Comparison of ENCODE assay signal across 9 mouse cellular contexts in the genomic region with DNA sequence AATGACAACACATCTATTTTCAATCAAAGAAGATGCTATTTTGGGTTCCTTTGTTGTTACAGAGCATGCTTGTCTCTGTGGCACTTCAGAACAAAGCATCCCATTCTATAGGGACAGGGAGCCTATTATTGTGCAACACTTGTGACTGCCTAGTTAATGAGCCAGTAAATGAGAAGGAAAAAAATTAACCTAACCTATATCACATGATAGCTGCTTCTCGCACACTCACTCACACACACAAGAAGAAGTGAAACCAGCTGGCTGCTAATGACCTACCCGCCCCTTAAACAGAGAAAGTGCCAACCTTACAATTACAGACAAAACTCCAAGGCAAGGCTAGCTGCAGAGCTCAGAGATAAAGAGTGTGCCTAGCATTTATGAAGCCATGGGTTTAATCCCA. TPM values are rescaled to one million over a fixed set of nuclear protein-coding genes. Genes with fewer than 3 reads are reported as not detected.
DNase-seq lines count a peak whose midpoint lies in the region; ATAC-seq and TF ChIP-seq lines count a peak whose summit lies in the region.
"Had no signal": no experiment of that assay in that cellular context is flagged by ENCODE, and none has a peak within 500 bp of the region (broad histone marks: within the 10 kb centered on the region; RNA-seq: fewer than 3 reads in every experiment).

No protein-coding gene starts in this region.

- no peak overlapping the region for H3K4me3 ChIP-seq in cerebellum, adult 2 months (replicated peaks; ENCODE audit: insufficient read depth, low read depth, low read length)
- H3K4me3 ChIP-seq in neural tube, embryonic 12.5 days: no peak overlapping the region

- peak; percentile 29 for ATAC-seq in common myeloid progenitor, adult 5-6 weeks (replicated peaks; ENCODE audit: low read depth, poor library complexity, severe bottlenecking)
- ATAC-seq in neural tube, embryonic 12.5 days (ENCODE audit: low FRiP score, low read depth): no peak

- TF ChIP-seq CTCF in cerebellum, adult 2 months (IDR thresholded peaks at IDR 0.05; ENCODE audit: borderline replicate concordance, insufficient read depth, low read depth, low read length): no peak

- H3K9ac ChIP-seq in neural tube, embryonic 12.5 days: no peak overlapping the region

- intact Hi-C loops in left cerebral cortex, postnatal 36 days (cut with DNase I): no loop called here

- H3K9me3 ChIP-seq in neural tube, embryonic 12.5 days: no peaks in the 10 kb centered on the region

- TF ChIP-seq POLR2A in cerebellum, adult 2 months (IDR thresholded peaks at IDR 0.05; ENCODE audit: borderline replicate concordance, insufficient read depth, low read length): no peak

- H3K36me3 ChIP-seq in neural tube, embryonic 12.5 days: peaks cover 4% of the 10 kb centered on the region; the same call in 1 of the 2 replicates

- H3K27me3 ChIP-seq in cerebellum, adult 2 months (ENCODE audit: control insufficient read depth, insufficient read depth, low read length): no peaks in the 10 kb centered on the region
- H3K27me3 ChIP-seq in neural tube, embryonic 12.5 days (replicated peaks): no peaks in the 10 kb centered on the region

- peaks cover 4% of the 10 kb centered on the region; the same call in 1 of the 2 replicates for H3K4me1 ChIP-seq in cerebellum, adult 2 months (ENCODE audit: control insufficient read depth, insufficient read depth, low read length)
- peaks cover 16% of the 10 kb centered on the region for H3K4me1 ChIP-seq in neural tube, embryonic 12.5 days

- 0 out of 2 replicates have a peak overlapping the region, but pooled peaks have one; percentile 12 for H3K4me2 ChIP-seq in neural tube, embryonic 12.5 days (replicated peaks)

- H3K27ac ChIP-seq in cerebellum, adult 2 months (ENCODE audit: insufficient read depth, low read length): peak overlapping the region; percentile 35; the same call in 1 of the 2 replicates
- no peak overlapping the region for H3K27ac ChIP-seq in neural tube, embryonic 12.5 days

- 46% methylated on average over 2 of the region's 2 CpGs for WGBS in cerebellum, adult 2 months
- 38% methylated on average over 2 of the region's 2 CpGs for WGBS in neural tube, embryonic 12.5 days

- no peak for DNase-seq in cerebellum, adult 2 months
- DNase-seq in cerebellum, adult 9-11 months: no peak
- DNase-seq in left cerebral cortex, adult 11 months (ENCODE audit: low spot score): peak; percentile 34
- DNase-seq in left cerebral cortex, postnatal 36 days (ENCODE audit: low spot score in 2 of 2): no peak
- no peak for DNase-seq in yolk sac, embryonic 10.5 days (ENCODE audit: low spot score)
- no peak for DNase-seq in c-Kit-positive CD71-positive TER-119-positive erythroid progenitor cells, embryonic 14.5 days (ENCODE audit: low spot score)
- DNase-seq: thymus, adult 18-20 months had no signal

RNA-seq across cellular contexts. Expression of a gene that starts 4.1 kb away (rescaled TPM):
- 87.3 and 90.1 TPM in 2 replicates for polyA plus RNA-seq in cerebellum, adult 2 months (2012; rRNA removed)
- total RNA-seq in left cerebral cortex, postnatal 36 days (2021): 10 to 100 TPM; 53.8 to 58.0 TPM
- 21.7 and 32.1 TPM in 2 replicates for total RNA-seq in common myeloid progenitor, adult 5-6 weeks (2017)
- polyA plus RNA-seq in neural tube, embryonic 12.5 days (2016; fragmentation: Nextera tagmentation; extraction: Ambion mirVana): 22.2 and 27.8 TPM in 2 replicates

RNA-seq across cellular contexts. Expression of a gene that starts 4.2 kb away (rescaled TPM):
- polyA plus RNA-seq in cerebellum, adult 2 months (2012; rRNA removed): 39.1 and 39.3 TPM in 2 replicates
- 10 to 100 TPM; 45.7 to 49.2 TPM for total RNA-seq in left cerebral cortex, postnatal 36 days (2021)
- total RNA-seq in common myeloid progenitor, adult 5-6 weeks (2017): 32.5 and 37.8 TPM in 2 replicates
- polyA plus RNA-seq in neural tube, embryonic 12.5 days (2016; fragmentation: Nextera tagmentation; extraction: Ambion mirVana): 87.5 and 93.5 TPM in 2 replicates

RNA-seq across cellular contexts. Expression of a gene that starts 20.3 kb away (rescaled TPM):
- polyA plus RNA-seq in cerebellum, adult 2 months (2012; rRNA removed): 4.7 and 5.3 TPM in 2 replicates
- 1 to 10 TPM; 2.1 to 3.1 TPM for total RNA-seq in left cerebral cortex, postnatal 36 days (2021)
- total RNA-seq in common myeloid progenitor, adult 5-6 weeks (2017): 46.7 and 57.6 TPM in 2 replicates
- 31.4 and 34.3 TPM in 2 replicates for polyA plus RNA-seq in neural tube, embryonic 12.5 days (2016; fragmentation: Nextera tagmentation; extraction: Ambion mirVana)

RNA-seq across cellular contexts. Expression of a gene that starts 28.5 kb away (rescaled TPM):
- polyA plus RNA-seq in cerebellum, adult 2 months (2012; rRNA removed): 54.9 and 55.8 TPM in 2 replicates
- total RNA-seq in left cerebral cortex, postnatal 36 days (2021): 10 to 100 TPM; 38.9 to 41.8 TPM
- 30.0 and 31.1 TPM in 2 replicates for total RNA-seq in common myeloid progenitor, adult 5-6 weeks (2017)
- 59.6 and 68.0 TPM in 2 replicates for polyA plus RNA-seq in neural tube, embryonic 12.5 days (2016; fragmentation: Nextera tagmentation; extraction: Ambion mirVana)

RNA-seq across cellular contexts. Expression of a gene that starts 33.2 kb away (rescaled TPM):
- polyA plus RNA-seq in cerebellum, adult 2 months (2012; rRNA removed): 34.1 and 36.7 TPM in 2 replicates
- 10 to 100 TPM; 22.7 to 26.3 TPM for total RNA-seq in left cerebral cortex, postnatal 36 days (2021)
- total RNA-seq in common myeloid progenitor, adult 5-6 weeks (2017): 13.3 and 23.2 TPM in 2 replicates
- polyA plus RNA-seq in neural tube, embryonic 12.5 days (2016; fragmentation: Nextera tagmentation; extraction: Ambion mirVana): 50.8 and 54.5 TPM in 2 replicates

Comparison
In these comparisons a context has a peak if more than half of its experiments do, and no peak if none do; other contexts are left out.
1. RNA of a gene that starts 20.3 kb away (total RNA-seq): 46.7 to 57.6 TPM in common myeloid progenitor, adult 5-6 weeks; 2.1 to 3.1 TPM in left cerebral cortex, postnatal 36 days; every median in the first group is over 10 times any median in the second.